Mouse (Mus musculus): ENCODE measurements at regions not wholly inside any gene's neighbourhood (a gene's known extent, or its start where the extent isn't known, plus 50 kb on each side); places are given as distances from the start of the nearest gene placed in this dataset.

DNA sequence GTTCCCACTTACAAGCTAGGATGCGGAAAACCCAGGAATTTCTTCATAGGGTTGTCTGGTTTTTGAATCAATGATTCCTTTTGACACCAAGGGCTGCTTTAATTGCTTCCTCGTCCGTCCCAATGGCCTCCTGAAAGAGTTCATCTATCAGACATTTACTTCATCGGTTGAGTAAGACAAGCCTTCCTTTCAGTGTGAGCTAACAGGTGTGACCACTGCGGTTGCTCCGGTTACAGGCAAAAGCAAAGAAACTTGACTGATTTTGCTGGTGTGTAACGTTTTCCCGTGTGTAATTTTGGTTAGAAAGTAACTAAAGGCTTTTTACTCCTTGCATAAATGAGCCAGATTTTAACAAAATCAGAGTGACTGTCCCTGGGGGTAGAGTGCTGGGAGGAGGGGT, 99.6 kb upstream of the Rnaseh2b start:
- TF ChIP-seq POLR2A (IDR thresholded peaks at IDR 0.05; ENCODE audit: extremely low read depth, insufficient read depth, low read length) (no peak), CTCF (IDR thresholded peaks at IDR 0.05; ENCODE audit: low read depth, low read length) (no peak)

All from liver, adult 2 months (tissue).